Mouse (Mus musculus): ENCODE results near the gene Msmb. TPM values are rescaled to one million over a fixed set of nuclear protein-coding genes. Genes with fewer than 3 reads are reported as not detected.

The Msmb gene
- not detected in 2 replicates for polyA plus RNA-seq (2012)

- no peak for TF ChIP-seq GATA1 (IDR thresholded peaks at IDR 0.05; ENCODE audit: low read length)
Observed at GRCm38 (mm10) chr14:32141723-32142122, at the start of gene Msmb. Msmb (plus strand) TSS chr14:32142023.

- TF ChIP-seq GATA1 (IDR thresholded peaks at IDR 0.05; ENCODE audit: low read length) = no peak
Observed at GRCm38 (mm10) chr14:32093018-32093417, 48.8 kb upstream of the Msmb start.

GRCm38 (mm10) chr14:32093500-32094117 lies 48.2 kb upstream of the Msmb start:
- TF ChIP-seq GATA1 (IDR thresholded peaks at IDR 0.05; ENCODE audit: low read length) = no peak

- no peak for TF ChIP-seq GATA1 (IDR thresholded peaks at IDR 0.05; ENCODE audit: low read length)
Observed at GRCm38 (mm10) chr14:32095646-32096045, 46.2 kb upstream of the Msmb start.

GRCm38 (mm10) chr14:32096740-32097139 lies 45.1 kb upstream of the Msmb start:
- no peak for TF ChIP-seq GATA1 (IDR thresholded peaks at IDR 0.05; ENCODE audit: low read length)

- TF ChIP-seq GATA1 (IDR thresholded peaks at IDR 0.05; ENCODE audit: low read length) = no peak
Observed at GRCm38 (mm10) chr14:32097691-32098090, 44.1 kb upstream of the Msmb start.

GRCm38 (mm10) chr14:32098951-32099350 lies 42.9 kb upstream of the Msmb start:
- TF ChIP-seq GATA1 (IDR thresholded peaks at IDR 0.05; ENCODE audit: low read length) = no peak

GRCm38 (mm10) chr14:32103556-32103955 lies 38.3 kb upstream of the Msmb start:
- no peak for TF ChIP-seq GATA1 (IDR thresholded peaks at IDR 0.05; ENCODE audit: low read length)

GRCm38 (mm10) chr14:32105663-32106062 lies 36.2 kb upstream of the Msmb start:
- TF ChIP-seq GATA1 (IDR thresholded peaks at IDR 0.05; ENCODE audit: low read length) = no peak

- no peak for TF ChIP-seq GATA1 (IDR thresholded peaks at IDR 0.05; ENCODE audit: low read length)
Observed at GRCm38 (mm10) chr14:32106911-32107310, 34.9 kb upstream of the Msmb start.

- TF ChIP-seq GATA1 (IDR thresholded peaks at IDR 0.05; ENCODE audit: low read length) = no peak
Observed at GRCm38 (mm10) chr14:32120940-32121919, 20.6 kb upstream of the Msmb start.

GRCm38 (mm10) chr14:32121920-32122315 lies 19.9 kb upstream of the Msmb start:
- TF ChIP-seq GATA1 (IDR thresholded peaks at IDR 0.05; ENCODE audit: low read length) = no peak

GRCm38 (mm10) chr14:32124261-32124660 lies 17.6 kb upstream of the Msmb start:
- no peak for TF ChIP-seq GATA1 (IDR thresholded peaks at IDR 0.05; ENCODE audit: low read length)

- no peak for TF ChIP-seq GATA1 (IDR thresholded peaks at IDR 0.05; ENCODE audit: low read length)
Observed at GRCm38 (mm10) chr14:32128409-32128808, 13.4 kb upstream of the Msmb start.

GRCm38 (mm10) chr14:32131836-32132235 lies 10.0 kb upstream of the Msmb start:
- TF ChIP-seq GATA1 (IDR thresholded peaks at IDR 0.05; ENCODE audit: low read length) = peak; percentile 38

GRCm38 (mm10) chr14:32134293-32134692 lies 7.5 kb upstream of the Msmb start:
- TF ChIP-seq GATA1 (IDR thresholded peaks at IDR 0.05; ENCODE audit: low read length) = peak; percentile 19
